Mouse (Mus musculus) MEL-GATA-1-ER (cell line): Measurements from ENCODE around the gene Pnliprp2.

Source experiments
- DNase-seq: peaks from one replicate; pipeline ENCODE4 v3.0.0-alpha.2; 2012; ENCODE audit warnings: low read depth; ENCODE audit errors: extremely low read depth

Gene Pnliprp2

GRCm38 (mm10) chr19:58795114-58795669, 35.7 kb downstream of the Pnliprp2 start:
- DNase-seq, result no peak

GRCm38 (mm10) chr19:58805191-58805779, 45.8 kb downstream of the Pnliprp2 start:
- no peak for DNase-seq

- DNase-seq, result no peak
These were observed 46.8 kb downstream of the Pnliprp2 start for GRCm38 (mm10) chr19:58806364-58806763.

GRCm38 (mm10) chr19:58808864-58809263, 49.3 kb downstream of the Pnliprp2 start:
- no peak for DNase-seq

- DNase-seq, result no peak
These were observed 51.0 kb downstream of the Pnliprp2 start for GRCm38 (mm10) chr19:58810536-58810935.

GRCm38 (mm10) chr19:58815179-58815922, 55.8 kb downstream of the Pnliprp2 start:
- DNase-seq, result no peak

GRCm38 (mm10) chr19:58816453-58817041, 57.0 kb downstream of the Pnliprp2 start:
- no peak for DNase-seq

- no peak for DNase-seq
These were observed 57.9 kb downstream of the Pnliprp2 start for GRCm38 (mm10) chr19:58817398-58817797.

- DNase-seq, result no peak
These were observed 59.3 kb downstream of the Pnliprp2 start for GRCm38 (mm10) chr19:58818571-58819415.

- no peak for DNase-seq
These were observed 63.1 kb downstream of the Pnliprp2 start for GRCm38 (mm10) chr19:58822454-58823200.

- no peak for DNase-seq
These were observed 63.8 kb downstream of the Pnliprp2 start for GRCm38 (mm10) chr19:58823301-58823700.

GRCm38 (mm10) chr19:58824316-58824715, 64.8 kb downstream of the Pnliprp2 start:
- DNase-seq, result no peak
